Comparison of ENCODE assay signal across 23 mouse cellular contexts in genomic region chr15:63100093-63100492, GRCm38 (mm10).
DNase-seq lines count a peak whose midpoint lies in the region; ATAC-seq lines count a peak whose summit lies in the region.
"Had no signal": no experiment of that assay in that cellular context is flagged by ENCODE, and none has a peak within 500 bp of the region (broad histone marks: within the 10 kb centered on the region; RNA-seq: fewer than 3 reads in every experiment).

No protein-coding gene starts in this region.

- 85% methylated on average over 3 of the region's 3 CpGs for WGBS in heart, embryonic 12.5 days
- 91% methylated on average over 3 of the region's 3 CpGs for WGBS in kidney, embryonic 16.5 days

- H3K36me3 ChIP-seq in heart, embryonic 12.5 days, result no peaks in the 10 kb centered on the region
- no peaks in the 10 kb centered on the region for H3K36me3 ChIP-seq in kidney, embryonic 16.5 days (ENCODE audit: insufficient read depth, low read length)
- H3K36me3 ChIP-seq: hindbrain, embryonic 13.5 days; limb, embryonic 12.5 days; neural tube, embryonic 13.5 days had no signal

- no peak overlapping the region for H3K9ac ChIP-seq in heart, embryonic 12.5 days
- H3K9ac ChIP-seq in kidney, embryonic 16.5 days (replicated peaks; ENCODE audit: low read length), result no peak overlapping the region
- H3K9ac ChIP-seq: forebrain, embryonic 13.5 days; hindbrain, embryonic 13.5 days; limb, embryonic 12.5 days; liver, postnatal 0 days; neural tube, embryonic 13.5 days had no signal

- H3K4me2 ChIP-seq in heart, embryonic 12.5 days, result no peak overlapping the region
- H3K4me2 ChIP-seq in kidney, embryonic 16.5 days (replicated peaks; ENCODE audit: low read depth, low read length), result no peak overlapping the region
- H3K4me2 ChIP-seq: forebrain, embryonic 13.5 days; hindbrain, embryonic 13.5 days; limb, embryonic 12.5 days; liver, embryonic 11.5 days; neural tube, embryonic 13.5 days had no signal

- H3K27ac ChIP-seq in heart, embryonic 12.5 days (ENCODE audit: poor library complexity, severe bottlenecking), result no peak overlapping the region
- no peak overlapping the region for H3K27ac ChIP-seq in kidney, embryonic 16.5 days (ENCODE audit: low read length)
- H3K27ac ChIP-seq: forebrain, embryonic 13.5 days; gastrocnemius, adult 2 months; hindbrain, embryonic 13.5 days; limb, embryonic 12.5 days; macrophage; neural tube, embryonic 13.5 days had no signal

- no peak for ATAC-seq in heart, embryonic 12.5 days (ENCODE audit: insufficient number of reproducible peaks, low FRiP score)
- no peak for ATAC-seq in kidney, embryonic 16.5 days (ENCODE audit: low FRiP score, low TSS enrichment)
- ATAC-seq: activated CD4-positive, CD25-positive, alpha-beta regulatory T cell, adult 4 months; forebrain, embryonic 13.5 days; liver, postnatal 0 days; lung, postnatal 0 days; midbrain, embryonic 16.5 days had no signal

- H3K4me1 ChIP-seq in heart, embryonic 12.5 days (replicated peaks), result no peaks in the 10 kb centered on the region
- no peaks in the 10 kb centered on the region for H3K4me1 ChIP-seq in kidney, embryonic 16.5 days (ENCODE audit: insufficient read depth, low read length)
- H3K4me1 ChIP-seq: forebrain, embryonic 13.5 days; hindbrain, embryonic 13.5 days; limb, embryonic 12.5 days; neural tube, embryonic 13.5 days had no signal

- no peak overlapping the region for H3K4me3 ChIP-seq in heart, embryonic 12.5 days
- no peak overlapping the region for H3K4me3 ChIP-seq in kidney, embryonic 16.5 days (ENCODE audit: low read length)
- H3K4me3 ChIP-seq: forebrain, embryonic 13.5 days; gastrocnemius, adult 2 months; hindbrain, embryonic 13.5 days; limb, embryonic 12.5 days; myocyte; neural tube, embryonic 13.5 days had no signal

- H3K9me3 ChIP-seq in heart, embryonic 12.5 days (replicated peaks), result 0 out of 2 replicates have a peak, but pooled peaks cover 4% of the 10 kb centered on the region
- H3K9me3 ChIP-seq in kidney, embryonic 16.5 days (ENCODE audit: low read length), result no peaks in the 10 kb centered on the region
- H3K9me3 ChIP-seq: forebrain, embryonic 13.5 days; hindbrain, embryonic 13.5 days; limb, embryonic 12.5 days; neural tube, embryonic 13.5 days had no signal

- no peaks in the 10 kb centered on the region for H3K27me3 ChIP-seq in heart, embryonic 12.5 days (replicated peaks)
- H3K27me3 ChIP-seq in kidney, embryonic 16.5 days (ENCODE audit: insufficient read depth, low read length), result no peaks in the 10 kb centered on the region
- H3K27me3 ChIP-seq: forebrain, embryonic 13.5 days; hindbrain, embryonic 13.5 days; limb, embryonic 12.5 days; neural tube, embryonic 13.5 days had no signal

- DNase-seq in cerebellum, postnatal 14 days, result peak; percentile 78 to 80
- DNase-seq in cerebellum, adult 11 months, result no peak
- DNase-seq in heart, adult 8-10 months (ENCODE audit: low spot score), result peak; percentile 12
- DNase-seq in kidney, postnatal 36 days, result peak; percentile 3 to 25
- no peak for DNase-seq in layer of hippocampus, adult 9-10 months (ENCODE audit: low spot score)
- DNase-seq: gastrocnemius, adult 2 months; kidney, adult 18-20 months; liver, postnatal 0 days; retina, postnatal 1 day; right cerebral cortex, postnatal 25 days; spleen, adult 18-20 months had no signal

Comparison
In these comparisons a context has a peak if more than half of its experiments do, and no peak if none do; other contexts are left out.
1. DNase-seq: peak in cerebellum, postnatal 14 days (2 of 2), heart, adult 8-10 months (single experiment) and kidney, postnatal 36 days (2 of 2); none in cerebellum, adult 11 months (single experiment) and layer of hippocampus, adult 9-10 months (single experiment).